Mouse (Mus musculus) heart, adult 2 months (tissue): ENCODE data around the gene Grap2. TPM values are rescaled to one million over a fixed set of nuclear protein-coding genes. Genes with fewer than 3 reads are reported as not detected.

Experiments
- DNase-seq, 2 experiments: peaks; one replicate each; pipeline ENCODE4 v3.0.0; 2021
- H3K27ac ChIP-seq: fragments of 200-600 bp; 2 replicates; pipeline ENCODE4 v1.8.1; 2022
- H3K27me3 ChIP-seq: fragments of 200-500 bp; 2 replicates; pipeline ENCODE4 v1.6.1; 2012; ENCODE audit warnings: mild to moderate bottlenecking, low read length, inconsistent platforms, mixed read lengths; ENCODE audit not compliant: control insufficient read depth, insufficient read depth
- H3K36me3 ChIP-seq: fragments of 200-500 bp; 2 replicates; pipeline ENCODE4 v1.6.1; 2012; ENCODE audit warnings: low read length, inconsistent platforms; ENCODE audit not compliant: control insufficient read depth, insufficient read depth
- H3K4me1 ChIP-seq: fragments of 200-500 bp; 2 replicates; pipeline ENCODE4 v1.6.1; 2011; ENCODE audit warnings: low read length; ENCODE audit not compliant: control insufficient read depth, insufficient read depth
- H3K4me3 ChIP-seq: fragments of 200-600 bp; 2 replicates; pipeline ENCODE4 v1.8.1; 2022
- H3K79me2 ChIP-seq: fragments of 200-500 bp; replicated peaks from 2 replicates; pipeline ENCODE4 v1.6.1; 2012; ENCODE audit warnings: mild to moderate bottlenecking, inconsistent platforms, low read length, moderate library complexity, mixed read lengths; ENCODE audit not compliant: control insufficient read depth, insufficient read depth
- H3K9ac ChIP-seq: fragments of 200-500 bp; 2 replicates; pipeline ENCODE4 v1.6.1; 2012; ENCODE audit warnings: low read depth, mild to moderate bottlenecking, control low read depth, inconsistent platforms, low read length, mixed read lengths
- CTCF ChIP-seq: fragments of 200-600 bp; IDR thresholded peaks from 2 replicates; pipeline ENCODE4 v1.8.1; 2022; ENCODE audit warnings: antibody characterized with exemption, mild to moderate bottlenecking, moderate library complexity
- EP300 ChIP-seq: fragments of 200-500 bp; IDR thresholded peaks from 2 replicates; pipeline ENCODE4 v1.6.1; 2011; ENCODE audit warnings: low read depth, low read length, control low read depth; ENCODE audit not compliant: insufficient read depth
- POLR2A ChIP-seq: fragments of 200-500 bp; IDR thresholded peaks from 2 replicates; pipeline ENCODE4 v1.6.1; 2011; ENCODE audit warnings: mild to moderate bottlenecking, low read depth, low read length, control low read depth; ENCODE audit not compliant: insufficient read depth
- WGBS: fragments of 180-500 bp; shearing (Covaris S2); methylation state at CpG from one replicate; pipeline ENCODE4 v1.1.7; 2018; 5-methylcytosine and 5-hydroxymethylcytosine counted together
- intact Hi-C: fragments of 180-260 bp; cut with DNase I; formaldehyde crosslinking; loops from one replicate; pipeline ENCODE4 v1.15.1; 2025
- polyA plus RNA-seq: library from polyadenylated mRNA; depleted of rRNA; stranded (reverse); fragments of >200 nt; gene quantifications from 2 replicates; pipeline ENCODE4 v1.2.3, GENCODE M21; 2012
- total RNA-seq, 2 experiments: library from RNA; stranded (reverse); gene quantifications; 2 replicates each; pipeline ENCODE4 v1.2.3; 2021

Grap2 gene
- total and polyA plus RNA-seq, 3 experiments, result 0.47 to 1.6 (median 1.3) TPM

- 67% methylated on average over 4 of the region's 4 CpGs for WGBS
- H3K36me3 ChIP-seq, result no peaks in the 10 kb centered on the region
- intact Hi-C loops, result no loop called here
- no peak overlapping the region for H3K4me3 ChIP-seq
- DNase-seq, result no peak
- H3K79me2 ChIP-seq, result no peaks in the 10 kb centered on the region
- H3K27ac ChIP-seq, result no peak overlapping the region
- no peak overlapping the region for H3K9ac ChIP-seq
- H3K27me3 ChIP-seq, result no peaks in the 10 kb centered on the region
- H3K4me1 ChIP-seq, result no peaks in the 10 kb centered on the region
- no peak for TF ChIP-seq POLR2A
- TF ChIP-seq EP300, result no peak
- no peak for TF ChIP-seq CTCF
These were observed 47.4 kb downstream of the Grap2 start for GRCm38 (mm10) chr15:80619786-80620185.

DNA sequence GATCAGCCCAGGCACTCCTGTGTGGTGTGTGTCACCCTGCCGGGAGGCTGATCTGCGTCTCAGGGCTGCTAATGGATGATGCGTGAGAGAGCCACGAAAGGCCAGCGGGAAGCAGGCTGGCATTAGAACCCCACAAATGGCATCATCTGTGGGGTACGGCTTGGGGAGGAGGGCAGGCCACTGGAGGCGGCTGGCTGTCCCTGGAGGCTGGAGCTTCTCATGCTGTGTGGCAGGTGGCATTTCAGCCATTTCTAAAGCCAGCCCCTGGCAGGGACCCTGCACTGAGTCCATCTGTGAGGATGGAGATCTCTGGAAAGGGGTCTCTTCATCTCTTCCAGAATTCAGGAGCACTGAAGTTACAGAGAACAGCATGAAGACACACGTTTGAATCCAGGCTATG, 48.0 kb downstream of the Grap2 start:
- 83% methylated on average over 8 of the region's 8 CpGs for WGBS

DNA sequence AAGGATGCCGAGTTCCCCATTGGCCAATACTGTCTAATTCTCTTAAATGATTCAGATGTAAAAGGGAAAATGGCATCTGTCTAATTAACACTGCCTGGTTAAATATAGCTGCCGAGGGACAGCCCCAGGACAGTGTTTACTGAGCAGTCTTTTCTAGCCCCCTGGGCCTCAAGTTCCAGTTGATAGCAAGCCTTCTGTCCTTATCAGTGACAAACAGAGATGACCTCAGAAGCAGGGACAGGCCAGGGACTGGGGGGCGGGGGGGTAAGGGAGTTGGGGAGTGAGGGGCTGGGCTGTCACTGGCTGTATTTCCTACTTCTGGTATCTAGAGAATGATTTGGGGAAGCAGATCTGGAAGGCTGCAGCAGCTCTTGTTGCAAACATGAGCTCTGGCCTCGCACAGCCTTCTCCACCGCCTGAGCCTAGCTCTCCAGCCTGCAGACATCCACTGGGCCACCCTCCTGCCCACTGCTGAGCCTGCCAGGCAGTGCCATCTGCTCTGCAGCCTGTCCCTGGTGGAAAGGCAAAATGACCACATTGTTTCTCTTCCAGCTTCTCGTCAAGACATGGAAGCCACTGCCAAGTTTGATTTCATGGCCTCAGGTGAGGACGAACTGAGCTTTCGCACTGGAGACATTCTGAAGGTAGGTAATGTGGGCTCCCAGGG, 50.9 kb downstream of the Grap2 start:
- 45% methylated on average over 8 of the region's 8 CpGs for WGBS
- H3K9ac ChIP-seq, result no peak overlapping the region
- TF ChIP-seq POLR2A (no peak), EP300 (no peak), CTCF (no peak)
- DNase-seq, result no peak
- H3K36me3 ChIP-seq, result no peaks in the 10 kb centered on the region
- H3K79me2 ChIP-seq, result no peaks in the 10 kb centered on the region
- no peak overlapping the region for H3K27ac ChIP-seq
- intact Hi-C loops, result no loop called here
- H3K27me3 ChIP-seq, result no peaks in the 10 kb centered on the region
- H3K4me1 ChIP-seq, result no peaks in the 10 kb centered on the region
- no peak overlapping the region for H3K4me3 ChIP-seq

More for the DNA sequence above, 48.0 kb downstream of the Grap2 start:
- DNase-seq, result no peak
- no peaks in the 10 kb centered on the region for H3K27me3 ChIP-seq
- intact Hi-C loops, result no loop called here
- no peak for TF ChIP-seq POLR2A
- no peak for TF ChIP-seq EP300
- H3K4me1 ChIP-seq, result no peaks in the 10 kb centered on the region
- H3K4me3 ChIP-seq, result no peak overlapping the region
- H3K9ac ChIP-seq, result no peak overlapping the region
- no peaks in the 10 kb centered on the region for H3K79me2 ChIP-seq
- no peak overlapping the region for H3K27ac ChIP-seq
- H3K36me3 ChIP-seq, result no peaks in the 10 kb centered on the region

GRCm38 (mm10) chr15:80626472-80626871, 54.1 kb downstream of the Grap2 start:
- no peak for DNase-seq
- WGBS, result 49% methylated on average over 6 of the region's 6 CpGs
- TF ChIP-seq EP300 (no peak), CTCF (no peak), POLR2A (no peak)
- no peaks in the 10 kb centered on the region for H3K36me3 ChIP-seq
- no peak overlapping the region for H3K9ac ChIP-seq
- no peak overlapping the region for H3K27ac ChIP-seq
- intact Hi-C loops, result no loop called here
- H3K27me3 ChIP-seq, result no peaks in the 10 kb centered on the region
- H3K4me3 ChIP-seq, result no peak overlapping the region
- no peaks in the 10 kb centered on the region; the same call in 1 of the 2 replicates for H3K4me1 ChIP-seq
- no peaks in the 10 kb centered on the region for H3K79me2 ChIP-seq

DNA sequence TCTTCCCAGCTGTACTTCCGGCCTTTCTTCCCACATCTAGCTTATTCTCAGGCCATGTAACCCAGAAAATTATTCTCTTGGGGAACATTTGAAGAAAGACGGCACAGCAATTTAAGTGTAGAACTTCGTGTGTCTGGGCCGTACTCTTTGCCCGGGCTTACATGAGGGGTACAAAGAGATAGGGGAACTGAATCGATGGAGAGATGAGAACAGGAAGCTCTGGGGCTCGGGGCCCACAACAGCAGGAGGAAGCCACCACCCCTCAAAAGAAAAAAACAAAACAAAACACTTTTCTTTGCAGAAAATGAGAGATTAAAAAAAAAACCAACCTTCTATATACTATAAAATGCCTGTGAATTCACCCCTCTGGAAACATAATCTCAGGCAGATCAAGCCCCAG, 57.8 kb downstream of the Grap2 start:
- WGBS, result 39% methylated on average over 7 of the region's 7 CpGs
- H3K4me3 ChIP-seq, result no peak overlapping the region
- TF ChIP-seq CTCF (no peak), POLR2A (no peak), EP300 (no peak)
- H3K79me2 ChIP-seq, result no peaks in the 10 kb centered on the region
- intact Hi-C loops, result no loop called here
- no peaks in the 10 kb centered on the region for H3K27me3 ChIP-seq
- H3K4me1 ChIP-seq, result no peaks in the 10 kb centered on the region; the same call in 1 of the 2 replicates
- no peak overlapping the region for H3K9ac ChIP-seq
- DNase-seq, result no peak
- H3K27ac ChIP-seq, result no peak overlapping the region
- H3K36me3 ChIP-seq, result no peaks in the 10 kb centered on the region

DNA sequence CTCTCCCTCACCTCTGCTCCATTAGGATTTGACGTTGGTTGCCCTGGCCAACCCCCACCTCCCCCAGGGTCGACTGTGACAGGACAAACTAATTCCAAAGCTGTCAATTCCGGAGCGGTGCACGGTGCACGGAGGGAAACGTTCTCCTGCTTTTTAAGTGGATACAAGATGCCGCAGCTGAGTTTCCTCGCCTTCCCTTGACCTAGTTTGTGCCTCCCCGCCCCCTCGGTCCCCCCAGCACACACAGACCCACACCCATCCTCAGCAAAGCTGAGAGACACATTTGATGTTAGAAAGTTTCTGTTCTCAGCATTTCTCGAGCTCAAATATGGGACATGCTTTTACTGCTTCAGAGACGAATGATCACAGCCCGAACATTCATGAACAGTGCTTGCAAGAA, 58.3 kb downstream of the Grap2 start:
- Histone ChIP-seq H3K79me2 (no peaks in the 10 kb centered on the region), H3K4me1 (no peaks in the 10 kb centered on the region; the same call in 1 of the 2 replicates), H3K27me3 (no peaks in the 10 kb centered on the region), H3K4me3 (no peak overlapping the region), H3K27ac (no peak overlapping the region), H3K9ac (no peak overlapping the region), H3K36me3 (no peaks in the 10 kb centered on the region)
- 31% methylated on average over 14 of the region's 14 CpGs for WGBS
- intact Hi-C loops, result no loop called here
- DNase-seq, result no peak
- TF ChIP-seq EP300 (no peak), CTCF (no peak), POLR2A (no peak)
